Mouse (Mus musculus) intestine, postnatal 0 days (tissue): ENCODE measurements around the gene Mrpl49. TPM values are rescaled to one million over a fixed set of nuclear protein-coding genes. Genes with fewer than 3 reads are reported as not detected.

Experiments used
- ATAC-seq: fragments of 200-750 bp; cut with Nextera tagmentation; 2 replicates; pipeline ENCODE4 v1.8.0; 2017; ENCODE audit warnings: mild to moderate bottlenecking, moderate TSS enrichment, moderate library complexity
- H3K27ac ChIP-seq: fragments of 300-500 bp; sonication (generic); 2 replicates; pipeline ENCODE4 v1.5.1; 2014; ENCODE audit warnings: mild to moderate bottlenecking, low read depth, low read length, moderate library complexity
- H3K27me3 ChIP-seq: fragments of 300-500 bp; sonication (generic); replicated peaks from 2 replicates; pipeline ENCODE4 v1.6.1; 2014; ENCODE audit warnings: low read length, mixed read lengths; ENCODE audit not compliant: control insufficient read depth, insufficient read depth
- H3K36me3 ChIP-seq: fragments of 300-500 bp; sonication (generic); 2 replicates; pipeline ENCODE4 v1.6.1; 2014; ENCODE audit warnings: mild to moderate bottlenecking, moderate library complexity; ENCODE audit not compliant: control insufficient read depth, insufficient read depth
- H3K4me1 ChIP-seq: fragments of 300-500 bp; sonication (generic); replicated peaks from 2 replicates; pipeline ENCODE4 v1.6.1; 2014; ENCODE audit warnings: antibody characterized with exemption, low read length, mixed read lengths; ENCODE audit not compliant: control insufficient read depth, insufficient read depth
- H3K4me2 ChIP-seq: fragments of 300-500 bp; sonication (generic); replicated peaks from 2 replicates; pipeline ENCODE4 v1.6.1; 2014; ENCODE audit warnings: low read depth, mild to moderate bottlenecking, moderate library complexity
- H3K4me3 ChIP-seq: fragments of 300-500 bp; sonication (generic); 2 replicates; pipeline ENCODE4 v1.5.1; 2014; ENCODE audit warnings: low read depth, low read length
- H3K9ac ChIP-seq: fragments of 300-500 bp; sonication (generic); 2 replicates; pipeline ENCODE4 v1.6.1; 2014; ENCODE audit warnings: mild to moderate bottlenecking, low read depth, low read length
- H3K9me3 ChIP-seq: fragments of 300-500 bp; sonication (generic); 2 replicates; pipeline ENCODE4 v1.6.1; 2016; ENCODE audit warnings: mixed run types; ENCODE audit not compliant: control insufficient read depth
- CTCF ChIP-seq: sonication (generic); IDR thresholded peaks from 2 replicates; pipeline ENCODE4 v1.5.1; 2016; ENCODE audit warnings: low read depth, mild to moderate bottlenecking, control low read depth, antibody characterized with exemption, moderate library complexity
- WGBS: fragments of 180-500 bp; shearing (Covaris S2); extraction: QIAGEN DNeasy Blood & Tissue Kit; methylation state at CpG from one replicate; pipeline ENCODE4 v1.1.7; 2014; 5-methylcytosine and 5-hydroxymethylcytosine counted together
- polyA plus RNA-seq: library from polyadenylated mRNA; unstranded; fragments of >200 nt; fragmentation: Nextera tagmentation; extraction: Ambion mirVana; gene quantifications from 2 replicates; pipeline ENCODE4 v1.2.1, GENCODE M21; 2015

Gene Mrpl49
- polyA plus RNA-seq, 1 experiment from 2014 or later: 36.3 TPM

DNA sequence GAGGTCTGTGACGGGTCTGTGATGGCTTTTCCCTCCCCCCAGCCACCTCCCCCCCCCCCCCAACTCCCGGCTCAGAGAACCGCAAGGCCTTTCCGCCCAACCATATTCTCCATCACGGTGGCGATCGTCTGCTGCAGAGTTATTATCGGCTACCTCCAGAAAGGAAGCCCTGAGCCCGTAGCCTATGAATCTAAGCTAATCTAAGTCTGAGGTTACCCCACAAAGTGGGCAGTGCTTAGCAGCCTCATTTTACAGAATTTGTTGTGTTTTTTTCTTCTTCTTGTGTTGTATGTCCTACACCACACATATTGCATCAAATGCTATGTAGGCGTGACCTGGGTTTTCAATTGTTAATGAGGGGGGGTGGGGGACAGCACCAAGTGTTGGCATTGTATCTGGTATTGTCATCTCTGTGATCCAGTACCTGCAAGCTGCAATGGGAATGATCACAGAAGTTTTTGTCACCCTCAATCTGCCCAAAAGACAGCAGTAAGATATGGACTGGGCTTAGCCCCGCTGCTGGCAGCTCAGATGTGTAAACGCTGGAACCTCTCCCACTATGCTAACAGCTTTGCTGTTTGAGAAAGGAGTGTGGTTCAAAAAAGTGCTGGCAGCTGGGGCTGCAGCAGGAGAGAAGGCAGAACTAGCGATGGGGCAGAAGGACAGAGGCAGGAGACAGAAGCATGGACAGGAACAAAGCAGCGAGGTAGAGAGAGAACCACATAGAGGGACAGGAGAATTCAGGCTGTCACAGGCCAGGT is 26.9 kb downstream of the Mrpl49 start:
- TF ChIP-seq CTCF: no peak
- no peaks in the 10 kb centered on the region for H3K9me3 ChIP-seq
- ATAC-seq: no peak
- 75% methylated on average over 14 of the region's 14 CpGs for WGBS
- no peak overlapping the region for H3K4me3 ChIP-seq
- H3K9ac ChIP-seq: no peak overlapping the region
- no peaks in the 10 kb centered on the region for H3K4me1 ChIP-seq
- no peaks in the 10 kb centered on the region for H3K27me3 ChIP-seq
- H3K4me2 ChIP-seq: no peak overlapping the region
- H3K36me3 ChIP-seq: no peaks in the 10 kb centered on the region
- no peak overlapping the region for H3K27ac ChIP-seq

DNA sequence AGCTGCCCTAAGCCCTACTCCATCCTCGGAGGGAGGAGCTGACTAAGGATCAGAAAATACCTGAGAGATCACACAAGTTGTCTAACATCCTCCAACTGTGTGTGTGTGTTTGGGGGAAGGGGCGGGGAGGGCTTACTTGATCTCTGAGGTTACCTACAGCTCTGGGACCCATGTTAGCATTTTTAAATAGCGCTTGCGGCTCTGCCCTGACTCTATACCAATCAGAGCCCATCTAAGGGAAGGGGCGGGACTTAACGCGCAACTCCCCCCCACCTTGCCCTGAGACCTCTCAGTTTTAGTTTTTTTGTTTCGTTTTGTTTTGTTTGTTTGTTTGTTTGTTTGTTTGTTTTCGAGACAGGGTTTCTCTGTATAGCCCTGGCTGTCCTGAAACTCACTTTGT is 28.2 kb downstream of the Mrpl49 start:
- TF ChIP-seq CTCF: no peak
- Histone ChIP-seq H3K9me3 (no peaks in the 10 kb centered on the region), H3K27ac (no peak overlapping the region), H3K4me3 (no peak overlapping the region), H3K4me2 (no peak overlapping the region), H3K36me3 (no peaks in the 10 kb centered on the region), H3K4me1 (no peaks in the 10 kb centered on the region), H3K9ac (no peak overlapping the region), H3K27me3 (no peaks in the 10 kb centered on the region)
- no peak for ATAC-seq
- 84% methylated on average over 9 of the region's 9 CpGs for WGBS

DNA sequence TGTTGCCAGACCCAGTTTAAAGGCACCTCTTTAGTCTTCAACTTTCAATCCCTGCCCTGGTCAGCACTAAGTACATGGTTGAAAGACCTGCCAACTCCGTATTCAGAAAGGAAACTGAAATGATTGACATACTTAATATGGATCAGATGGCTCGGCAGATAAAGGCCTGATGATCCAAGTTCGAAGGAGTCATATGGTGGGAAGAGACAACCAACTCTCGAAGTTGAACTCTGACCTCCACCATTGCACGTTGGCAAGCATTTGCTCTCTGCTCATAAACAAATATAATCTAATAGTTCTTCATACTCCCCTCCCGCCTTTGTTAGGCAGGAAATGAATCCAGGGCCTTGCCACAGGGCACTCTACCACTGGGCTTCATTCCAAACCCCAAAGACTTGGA is 28.6 kb downstream of the Mrpl49 start:
- H3K4me1 ChIP-seq: no peaks in the 10 kb centered on the region
- no peak overlapping the region for H3K4me2 ChIP-seq
- WGBS: 65% methylated on average over 6 of the region's 6 CpGs
- no peak for ATAC-seq
- TF ChIP-seq CTCF: no peak
- H3K36me3 ChIP-seq: no peaks in the 10 kb centered on the region
- H3K9ac ChIP-seq: no peak overlapping the region
- H3K9me3 ChIP-seq: no peaks in the 10 kb centered on the region
- no peaks in the 10 kb centered on the region for H3K27me3 ChIP-seq
- no peak overlapping the region for H3K27ac ChIP-seq
- no peak overlapping the region for H3K4me3 ChIP-seq

DNA sequence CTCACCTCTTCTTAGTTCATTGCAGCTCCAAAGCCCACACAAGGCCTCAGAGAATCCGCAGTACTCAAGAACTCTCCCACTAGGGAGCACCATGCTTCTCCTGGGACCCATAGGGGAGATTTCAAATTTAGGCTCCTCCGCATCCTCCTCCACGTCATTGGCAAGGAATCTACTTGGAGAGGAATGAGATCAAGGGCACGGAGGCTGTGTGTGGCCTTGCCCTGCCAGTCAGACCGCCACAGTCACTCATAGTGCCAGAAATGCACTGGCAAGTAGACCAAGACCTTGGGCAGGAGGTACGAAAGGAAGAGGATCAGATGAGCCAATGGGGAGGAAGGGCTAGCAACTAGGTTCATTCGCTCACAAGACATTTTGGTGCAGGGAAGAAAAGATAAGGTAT is 33.7 kb downstream of the Mrpl49 start:
- ATAC-seq: no peak
- TF ChIP-seq CTCF: no peak
- Histone ChIP-seq H3K27ac (no peak overlapping the region), H3K4me2 (no peak overlapping the region), H3K9me3 (no peaks in the 10 kb centered on the region), H3K36me3 (no peaks in the 10 kb centered on the region), H3K27me3 (no peaks in the 10 kb centered on the region), H3K4me1 (no peaks in the 10 kb centered on the region), H3K9ac (no peak overlapping the region), H3K4me3 (no peak overlapping the region)
- WGBS: 85% methylated on average over 7 of the region's 7 CpGs

DNA sequence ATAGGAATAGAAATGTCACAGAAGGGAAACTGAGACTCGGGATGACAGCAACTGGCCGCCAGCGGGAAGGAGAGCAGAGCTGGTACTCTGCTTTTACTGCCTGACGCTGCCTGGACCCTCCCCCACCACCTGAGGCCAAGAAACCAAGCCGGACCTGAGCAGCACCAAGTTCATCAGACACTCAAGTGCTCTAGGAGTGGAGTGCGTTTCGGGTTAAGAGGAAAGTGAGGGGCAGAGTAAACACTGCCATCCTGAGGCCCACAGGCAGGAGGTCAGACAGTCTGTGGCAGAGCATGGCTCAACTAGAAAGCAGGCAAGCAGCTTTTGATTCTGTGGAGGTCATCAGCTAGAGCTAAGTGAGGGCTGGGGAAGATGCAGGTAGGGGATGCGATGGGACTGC is 34.5 kb downstream of the Mrpl49 start:
- H3K27me3 ChIP-seq: no peaks in the 10 kb centered on the region
- no peak overlapping the region for H3K27ac ChIP-seq
- WGBS: 63% methylated on average over 8 of the region's 8 CpGs
- no peaks in the 10 kb centered on the region for H3K36me3 ChIP-seq
- H3K4me1 ChIP-seq: no peaks in the 10 kb centered on the region
- no peak overlapping the region for H3K4me3 ChIP-seq
- no peak overlapping the region for H3K4me2 ChIP-seq
- H3K9me3 ChIP-seq: no peaks in the 10 kb centered on the region
- no peak for TF ChIP-seq CTCF
- H3K9ac ChIP-seq: no peak overlapping the region
- ATAC-seq: no peak

DNA sequence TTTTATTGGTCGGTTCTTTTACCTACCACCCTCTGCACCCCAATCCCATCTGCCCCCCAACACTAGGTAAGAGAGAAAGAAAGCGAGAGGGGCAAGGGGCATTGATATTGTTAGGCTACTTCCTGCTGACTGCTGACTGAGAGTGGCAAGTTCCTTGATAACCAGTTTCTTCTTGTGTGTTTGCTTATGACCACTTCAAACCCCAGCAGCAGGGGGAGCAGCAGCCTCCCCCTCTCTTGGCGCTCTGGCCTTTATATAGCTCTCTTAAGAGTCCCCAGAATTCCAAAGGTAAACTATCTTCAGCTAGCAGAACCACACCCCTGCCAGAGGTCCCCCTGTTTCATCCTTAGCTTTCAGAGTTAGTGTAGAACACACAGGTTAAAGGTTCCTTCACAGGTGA is 37.3 kb downstream of the Mrpl49 start:
- Histone ChIP-seq H3K9me3 (no peaks in the 10 kb centered on the region), H3K27me3 (no peaks in the 10 kb centered on the region), H3K27ac (no peak overlapping the region), H3K4me2 (no peak overlapping the region), H3K4me1 (no peaks in the 10 kb centered on the region), H3K36me3 (no peaks in the 10 kb centered on the region), H3K4me3 (no peak overlapping the region), H3K9ac (no peak overlapping the region)
- peak; percentile 62 for TF ChIP-seq CTCF
- no peak for ATAC-seq
- 41% methylated on average over 3 of the region's 3 CpGs for WGBS
